Mouse (Mus musculus) erythroblast, embryonic 14.5 days (primary cell): Measurements from ENCODE around the gene Kel. TPM values are rescaled to one million over a fixed set of nuclear protein-coding genes. Genes with fewer than 3 reads are reported as not detected.

ENCODE experiments used
- H3K27me3 ChIP-seq: 2 replicates; pipeline ENCODE4 v1.6.1; 2012; ENCODE audit warnings: inconsistent platforms; ENCODE audit not compliant: control insufficient read depth
- H3K36me3 ChIP-seq: 2 replicates; pipeline ENCODE4 v1.6.1; 2012; ENCODE audit warnings: mild to moderate bottlenecking, inconsistent platforms; ENCODE audit not compliant: control insufficient read depth
- H3K4me1 ChIP-seq: 2 replicates; pipeline ENCODE4 v1.6.1; 2012; ENCODE audit warnings: inconsistent platforms; ENCODE audit not compliant: control insufficient read depth
- H3K4me3 ChIP-seq: replicated peaks from 2 replicates; pipeline ENCODE3; 2012; ENCODE audit warnings: moderate library complexity, mild to moderate bottlenecking, inconsistent platforms
- H3K9me3 ChIP-seq: 2 replicates; pipeline ENCODE4 v1.6.1; 2012; ENCODE audit warnings: low read length, inconsistent platforms, mixed read lengths; ENCODE audit not compliant: control insufficient read depth
- GATA1 ChIP-seq: IDR thresholded peaks from 2 replicates; pipeline ENCODE4 v1.6.1; 2012; ENCODE audit warnings: low read length, inconsistent platforms, mixed read lengths
- TAL1 ChIP-seq: IDR thresholded peaks from 3 replicates; pipeline ENCODE4 v1.6.1; 2012; ENCODE audit warnings: low read length, inconsistent platforms, mixed read lengths
- polyA plus RNA-seq: library from polyadenylated mRNA; stranded (reverse); fragments of >175 nt; gene quantifications from 2 replicates; pipeline ENCODE4 v1.2.3, GENCODE M21; 2012

Kel gene
- polyA plus RNA-seq = 24.5 and 29.0 TPM in 2 replicates

GRCm38 (mm10) chr6:41704123-41704522, at the start of gene Kel:
TSS of gene Kel (minus strand) at chr6:41704339.
- peak; percentile 98 for TF ChIP-seq GATA1
- peak; percentile 94 for TF ChIP-seq TAL1
- Histone ChIP-seq H3K9me3 (no peaks in the 10 kb centered on the region), H3K27me3 (no peaks in the 10 kb centered on the region), H3K4me3 (peak within 1 kb of the TSS; percentile 68), H3K4me1 (peaks cover 60% of the 10 kb centered on the region), H3K36me3 (peaks cover 56% of the 10 kb centered on the region)

GRCm38 (mm10) chr6:41744664-41745392, 40.7 kb upstream of the Kel start:
- no peaks in the 10 kb centered on the region for H3K4me1 ChIP-seq
- TF ChIP-seq GATA1 (no peak), TAL1 (no peak)
- H3K9me3 ChIP-seq = no peaks in the 10 kb centered on the region
- no peaks in the 10 kb centered on the region; the same call in 1 of the 2 replicates for H3K27me3 ChIP-seq
- H3K4me3 ChIP-seq = no peak overlapping the region
- no peaks in the 10 kb centered on the region for H3K36me3 ChIP-seq

GRCm38 (mm10) chr6:41741101-41741500, 37.0 kb upstream of the Kel start:
- no peaks in the 10 kb centered on the region for H3K36me3 ChIP-seq
- H3K4me1 ChIP-seq = peaks cover 7% of the 10 kb centered on the region
- H3K27me3 ChIP-seq = no peaks in the 10 kb centered on the region; the same call in 1 of the 2 replicates
- H3K9me3 ChIP-seq = no peaks in the 10 kb centered on the region
- no peak for TF ChIP-seq TAL1
- TF ChIP-seq GATA1 = no peak
- H3K4me3 ChIP-seq = no peak overlapping the region

GRCm38 (mm10) chr6:41734719-41735470, 30.8 kb upstream of the Kel start:
- H3K4me1 ChIP-seq = peaks cover 7% of the 10 kb centered on the region
- TF ChIP-seq TAL1 (no peak), GATA1 (no peak)
- H3K9me3 ChIP-seq = no peaks in the 10 kb centered on the region
- H3K36me3 ChIP-seq = no peaks in the 10 kb centered on the region
- no peak overlapping the region for H3K4me3 ChIP-seq
- H3K27me3 ChIP-seq = peaks cover 2% of the 10 kb centered on the region; the same call in 1 of the 2 replicates

GRCm38 (mm10) chr6:41727989-41728609, 24.0 kb upstream of the Kel start:
- TF ChIP-seq TAL1 (no peak), GATA1 (no peak)
- no peak overlapping the region for H3K4me3 ChIP-seq
- H3K9me3 ChIP-seq = no peaks in the 10 kb centered on the region
- H3K36me3 ChIP-seq = no peaks in the 10 kb centered on the region
- H3K27me3 ChIP-seq = peaks cover 3% of the 10 kb centered on the region; the same call in 1 of the 2 replicates
- H3K4me1 ChIP-seq = peaks cover 12% of the 10 kb centered on the region

GRCm38 (mm10) chr6:41721430-41721829, 17.3 kb upstream of the Kel start:
- TF ChIP-seq GATA1 (no peak), TAL1 (no peak)
- H3K36me3 ChIP-seq = no peaks in the 10 kb centered on the region

GRCm38 (mm10) chr6:41710281-41710680, 6.1 kb upstream of the Kel start:
- Histone ChIP-seq H3K4me1 (peaks cover 86% of the 10 kb centered on the region), H3K36me3 (peaks cover 5% of the 10 kb centered on the region)
- TF ChIP-seq TAL1 (no peak), GATA1 (no peak)

More at GRCm38 (mm10) chr6:41721430-41721829, 17.3 kb upstream of the Kel start:
- Histone ChIP-seq H3K27me3 (no peaks in the 10 kb centered on the region), H3K4me3 (no peak overlapping the region), H3K9me3 (no peaks in the 10 kb centered on the region), H3K4me1 (peaks cover 14% of the 10 kb centered on the region)

GRCm38 (mm10) chr6:41706275-41706674, 2.1 kb upstream of the Kel start:
- H3K27me3 ChIP-seq = no peaks in the 10 kb centered on the region
- peak; percentile 95 for TF ChIP-seq GATA1
- peak; percentile 67 for TF ChIP-seq TAL1
- H3K4me1 ChIP-seq = peaks cover 66% of the 10 kb centered on the region
- no peaks in the 10 kb centered on the region for H3K9me3 ChIP-seq
- peak overlapping the region; percentile 68 for H3K4me3 ChIP-seq
- peaks cover 35% of the 10 kb centered on the region for H3K36me3 ChIP-seq

More at GRCm38 (mm10) chr6:41710281-41710680, 6.1 kb upstream of the Kel start:
- Histone ChIP-seq H3K9me3 (no peaks in the 10 kb centered on the region), H3K27me3 (no peaks in the 10 kb centered on the region), H3K4me3 (no peak overlapping the region)

GRCm38 (mm10) chr6:41702928-41703327, 1.2 kb downstream of the Kel start:
- Histone ChIP-seq H3K9me3 (no peaks in the 10 kb centered on the region), H3K36me3 (peaks cover 68% of the 10 kb centered on the region), H3K4me1 (peaks cover 62% of the 10 kb centered on the region), H3K27me3 (no peaks in the 10 kb centered on the region), H3K4me3 (peak overlapping the region; percentile 68)
- TF ChIP-seq TAL1 = no peak
- TF ChIP-seq GATA1 = no peak
